Mouse (Mus musculus): ENCODE data around the gene Edem1.

GRCm38 (mm10) chr6:108843664-108844063 is 15.2 kb downstream of the Edem1 start:
- TF ChIP-seq CTCF (IDR thresholded peaks at IDR 0.05; ENCODE audit: low read depth, low read length) (no peak), EP300 (IDR thresholded peaks at IDR 0.05; ENCODE audit: insufficient read depth, low read depth, low read length) (no peak), POLR2A (IDR thresholded peaks at IDR 0.05; ENCODE audit: insufficient read depth, low read length) (no peak)

Measured in ES-Bruce4 (cell line).